Mouse (Mus musculus) adrenal gland, postnatal 4 days (tissue): ENCODE measurements around the gene Sh3pxd2b. TPM values are rescaled to one million over a fixed set of nuclear protein-coding genes. Genes with fewer than 3 reads are reported as not detected.

Experiments used
- total RNA-seq, 2 experiments: library from RNA; stranded (reverse); gene quantifications; 2 replicates each; pipeline ENCODE4 v1.2.3; 2021

The Sh3pxd2b gene
- total RNA-seq, 2 experiments from 2014 or later = 23.4 to 29.2 TPM

Other genes starting within 250 kb of the Sh3pxd2b start
- gene Il9r, start 147.5 kb upstream of the Sh3pxd2b start, total RNA-seq = under 1 TPM; 0.17 to 0.40 TPM
- gene Snrnp25, start 142.4 kb upstream of the Sh3pxd2b start, total RNA-seq = 10 to 100 TPM; 19.5 to 20.2 TPM
- 10 to 100 TPM; 43.7 to 47.5 TPM for gene Rhbdf1, start 125.5 kb upstream of the Sh3pxd2b start, total RNA-seq
- gene Mpg, start 121.3 kb upstream of the Sh3pxd2b start, total RNA-seq = 10 to 100 TPM; 38.5 to 40.6 TPM
- 10 to 100 TPM; 73.7 to 77.3 TPM for gene Nprl3, start 80.1 kb upstream of the Sh3pxd2b start, total RNA-seq
- gene Hba-x, start 71.4 kb upstream of the Sh3pxd2b start, total RNA-seq = not detected
- gene Hba-a1, start 64.3 kb upstream of the Sh3pxd2b start, total RNA-seq = 1,000 to 10,000 TPM; 4,498 to 5,274 TPM
- gene Hbq1b, start 60.9 kb upstream of the Sh3pxd2b start, total RNA-seq = 1 to 10 TPM; 3.9 to 5.3 TPM
- 1,000 to 10,000 TPM; 3,034 to 3,470 TPM for gene Hba-a2, start 51.3 kb upstream of the Sh3pxd2b start, total RNA-seq
- 1 to 10 TPM in 1 of 2 experiments, not detected in 1; 1.5 TPM for gene Hbq1a, start 47.8 kb upstream of the Sh3pxd2b start, total RNA-seq
- 10 to 100 TPM; 26.1 to 30.9 TPM for gene Ubtd2, start 107.5 kb downstream of the Sh3pxd2b start, total RNA-seq
- gene Efcab9, start 184.3 kb downstream of the Sh3pxd2b start, total RNA-seq = 1 to 10 TPM in 1 of 2 experiments, under 1 TPM in 1; 0.42 to 1.6 TPM
- gene Stk10, start 185.5 kb downstream of the Sh3pxd2b start, total RNA-seq = 10 to 100 TPM in 1 of 2 experiments, 1 to 10 TPM in 1; 9.0 to 11.5 TPM